Mouse (Mus musculus) kidney, embryonic 14.5 days (tissue): ENCODE measurements around the gene Tes. TPM values are rescaled to one million over a fixed set of nuclear protein-coding genes. Genes with fewer than 3 reads are reported as not detected.

Experiments used
- polyA plus RNA-seq: library from polyadenylated mRNA; unstranded; fragments of >200 nt; fragmentation: Nextera tagmentation; extraction: Ambion mirVana; gene quantifications from 2 replicates; pipeline ENCODE4 v1.2.1, GENCODE M21; 2014

The Tes gene
- polyA plus RNA-seq, 1 experiment from 2014 or later: 92.2 TPM

Other genes starting within 250 kb of the Tes start
- 1.9 and 2.0 TPM in 2 replicates for gene Tfec, start 166.7 kb upstream of the Tes start, polyA plus RNA-seq
- 18.7 and 19.8 TPM in 2 replicates for gene Cav2, start 216.0 kb downstream of the Tes start, polyA plus RNA-seq
- 49.2 and 52.9 TPM in 2 replicates for gene Cav1, start 241.2 kb downstream of the Tes start, polyA plus RNA-seq